Mouse (Mus musculus) right cerebral cortex, adult 18-20 months (tissue): ENCODE results near the gene Zfp119a.

Experiments used
- DNase-seq: peaks from one replicate; pipeline ENCODE4 v3.0.0; 2022; ENCODE audit warnings: mixed read lengths

Zfp119a gene

DNA sequence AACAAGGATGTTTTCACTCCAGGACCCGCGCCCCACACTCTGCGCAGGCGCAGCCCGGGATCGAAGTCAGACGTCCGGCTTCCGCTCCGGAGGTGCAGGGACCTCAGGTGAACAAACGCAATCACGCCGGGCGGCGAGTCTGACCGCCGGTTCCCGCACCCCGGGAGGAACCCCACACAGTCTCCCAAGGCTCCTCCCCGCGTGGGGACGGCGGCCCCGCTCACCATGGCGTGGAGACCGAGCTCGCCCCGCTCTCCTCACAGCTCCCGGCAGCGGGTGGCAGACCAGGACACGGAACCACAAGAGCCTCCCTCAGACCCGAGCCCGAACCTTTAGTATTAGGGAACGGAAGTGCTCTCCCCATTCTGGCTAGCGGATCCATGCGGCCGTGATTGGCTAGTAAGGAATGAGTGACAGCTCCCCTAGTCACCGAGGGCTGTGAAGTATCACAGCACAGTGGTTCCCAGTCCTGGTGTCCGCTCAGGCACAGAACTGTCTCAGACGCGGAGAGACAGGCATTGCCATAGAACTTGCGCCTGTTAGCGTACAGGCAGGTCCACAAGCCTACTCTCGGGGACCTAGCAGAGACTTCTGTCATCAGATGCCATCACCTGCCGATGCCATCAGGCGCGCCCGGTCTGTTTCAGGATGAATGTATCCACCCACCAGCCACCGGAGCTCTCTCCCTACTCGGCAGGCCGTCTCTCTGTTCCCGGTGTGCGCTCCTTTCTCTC is at the start of gene Zfp119a:
Gene Zfp119a (minus strand): TSS at position 295 of the 734 bp plus-strand sequence.
- DNase-seq, result peak; percentile 88

- DNase-seq, result no peak
Observed at GRCm38 (mm10) chr17:55906669-55907068, 27.9 kb upstream of the Zfp119a start.

GRCm38 (mm10) chr17:55904131-55904530 is 25.4 kb upstream of the Zfp119a start:
- no peak for DNase-seq

- no peak for DNase-seq
Observed at GRCm38 (mm10) chr17:55903687-55904086, 25.0 kb upstream of the Zfp119a start.

DNA sequence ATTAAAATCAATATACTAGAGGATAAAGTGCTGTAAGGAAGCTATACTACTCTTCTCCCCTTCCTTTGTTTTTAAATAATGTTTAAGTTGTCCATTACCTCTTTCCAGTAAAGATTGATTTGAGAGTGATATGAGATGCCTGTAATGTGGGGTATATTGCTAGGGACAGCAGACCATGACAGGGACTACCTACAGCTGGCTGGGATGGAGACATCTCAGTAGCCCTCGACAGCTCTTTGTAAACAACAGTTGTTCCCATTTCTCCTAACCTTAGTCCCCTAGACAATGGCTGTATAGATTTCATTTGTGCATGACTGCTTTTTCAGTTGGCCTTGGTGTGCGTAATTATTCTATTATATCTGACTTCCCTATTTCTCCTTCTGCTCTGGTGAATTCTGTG is 24.4 kb upstream of the Zfp119a start:
- DNase-seq, result no peak

DNA sequence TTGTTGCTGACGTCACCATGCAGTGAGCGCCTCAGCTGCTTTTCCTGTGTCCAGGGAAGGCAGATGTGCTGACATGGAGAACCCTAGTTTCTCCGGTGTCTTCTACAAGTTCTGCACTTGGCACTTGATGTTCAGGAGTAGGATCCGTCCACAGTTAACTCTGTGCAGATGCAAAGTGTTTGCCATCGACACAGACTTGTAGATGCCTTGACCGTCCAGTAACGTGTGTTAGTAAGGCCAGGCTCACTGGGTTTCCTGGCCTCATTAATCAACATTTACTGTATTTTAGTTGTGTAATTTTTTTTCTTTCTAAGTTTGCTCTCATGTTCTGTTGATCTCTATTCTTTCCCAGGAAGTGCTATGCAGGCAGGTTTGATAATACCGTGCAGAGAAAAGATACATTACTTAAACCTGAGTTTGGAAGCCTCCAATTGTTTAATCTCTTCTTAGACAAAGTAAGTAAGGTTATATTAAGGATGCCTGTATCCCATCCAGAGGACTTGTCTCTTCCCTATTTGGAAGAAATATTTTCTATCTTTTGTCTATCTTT is 13.8 kb upstream of the Zfp119a start:
- peak; percentile 17 for DNase-seq

DNA sequence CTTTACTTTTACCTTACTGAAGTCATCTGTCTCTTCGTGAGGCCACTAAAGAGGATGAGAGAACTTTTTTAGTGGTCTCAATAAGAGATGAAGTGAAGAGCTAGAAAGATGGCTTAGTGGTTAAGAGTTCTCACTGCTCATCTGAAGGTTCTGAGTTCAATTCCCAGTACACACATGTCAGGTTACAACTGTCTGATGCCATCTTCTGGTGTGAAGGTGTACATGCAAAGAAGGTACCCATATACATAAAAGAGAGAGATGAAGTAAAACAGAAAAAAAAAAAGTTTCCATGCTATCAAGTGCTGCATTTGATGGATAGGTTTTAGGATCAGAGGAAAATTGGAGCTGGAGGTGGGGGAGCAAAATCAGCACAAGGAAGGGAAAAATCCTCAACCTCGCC is 6.2 kb upstream of the Zfp119a start:
- no peak for DNase-seq

DNA sequence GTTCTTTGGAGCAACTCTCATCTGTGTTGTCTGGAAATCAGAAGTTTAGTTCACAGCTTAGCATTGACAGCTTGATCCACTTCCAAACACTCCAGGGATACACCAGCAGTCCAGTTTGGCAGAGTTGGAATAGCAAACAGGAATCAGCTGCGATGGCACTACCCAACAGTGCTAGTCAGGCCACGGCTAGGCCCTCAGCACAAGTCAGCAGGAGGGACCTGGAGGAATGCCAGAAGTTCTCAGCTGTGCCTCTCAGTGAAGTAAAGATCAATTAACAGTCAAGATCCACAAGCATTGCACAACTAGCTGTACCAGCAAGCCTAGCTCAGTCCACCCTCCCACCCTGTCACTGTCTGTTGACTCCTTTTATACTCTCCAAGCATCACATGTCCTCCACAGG is 4.9 kb upstream of the Zfp119a start:
- DNase-seq, result no peak

GRCm38 (mm10) chr17:55878282-55878635 is 471 bp downstream of the Zfp119a start:
- DNase-seq, result peak; percentile 8

DNA sequence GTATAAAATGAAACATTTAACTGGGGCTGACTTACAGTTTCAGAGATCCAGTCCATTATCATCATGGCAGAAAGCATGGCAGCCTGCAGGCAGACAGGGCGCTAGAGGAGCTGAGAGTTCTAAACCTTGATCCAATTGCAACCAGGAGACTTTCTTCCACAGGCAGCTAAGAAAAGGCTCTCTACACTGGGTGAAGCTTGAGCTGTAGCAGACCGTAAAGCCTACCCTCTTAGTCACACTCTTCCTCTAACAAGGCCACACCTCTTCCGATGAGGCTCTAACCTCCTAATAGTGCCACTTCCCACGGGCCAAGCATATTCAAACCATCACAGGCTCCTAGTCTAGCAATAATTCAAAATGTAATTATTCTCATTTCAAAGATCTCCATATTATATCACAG is 1.5 kb downstream of the Zfp119a start:
- DNase-seq, result no peak

DNA sequence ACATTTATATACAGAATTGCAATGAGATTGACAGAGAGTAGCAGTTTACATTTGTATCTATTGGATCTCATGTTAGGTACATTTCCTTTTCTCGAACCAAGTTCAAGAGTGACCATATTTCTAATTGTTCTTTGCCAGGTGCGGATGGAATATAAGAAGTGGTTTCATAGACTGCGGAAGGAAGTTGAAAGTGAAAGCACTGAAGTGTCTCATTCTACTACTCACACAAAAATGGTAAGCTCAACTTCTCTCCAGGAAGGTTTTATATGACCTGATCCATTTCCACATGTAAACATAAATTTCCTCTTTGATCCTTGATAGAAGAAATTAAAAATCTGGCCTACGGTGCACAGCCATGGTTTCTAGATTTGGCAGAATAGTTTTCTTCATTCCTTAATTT is 35.7 kb downstream of the Zfp119a start:
- no peak for DNase-seq

DNA sequence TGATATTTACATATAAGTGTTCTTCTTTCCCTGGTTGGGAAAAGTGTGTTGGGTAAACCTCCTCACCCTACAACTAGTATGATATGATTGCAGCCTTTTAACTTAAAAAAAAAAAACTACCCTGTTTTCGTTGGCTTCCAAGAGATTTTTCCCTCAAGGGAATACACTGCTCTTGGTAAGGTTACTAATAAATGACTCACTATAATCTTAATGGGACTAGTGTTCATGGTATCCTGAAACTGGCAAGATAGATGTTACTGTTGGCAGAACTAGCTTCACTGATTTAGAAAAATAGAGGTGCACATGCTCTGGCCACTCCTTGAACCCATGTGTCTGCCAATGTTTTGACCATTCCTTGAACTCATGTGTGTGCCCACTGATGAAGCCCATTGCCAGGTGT is 57.2 kb downstream of the Zfp119a start:
- no peak for DNase-seq

DNA sequence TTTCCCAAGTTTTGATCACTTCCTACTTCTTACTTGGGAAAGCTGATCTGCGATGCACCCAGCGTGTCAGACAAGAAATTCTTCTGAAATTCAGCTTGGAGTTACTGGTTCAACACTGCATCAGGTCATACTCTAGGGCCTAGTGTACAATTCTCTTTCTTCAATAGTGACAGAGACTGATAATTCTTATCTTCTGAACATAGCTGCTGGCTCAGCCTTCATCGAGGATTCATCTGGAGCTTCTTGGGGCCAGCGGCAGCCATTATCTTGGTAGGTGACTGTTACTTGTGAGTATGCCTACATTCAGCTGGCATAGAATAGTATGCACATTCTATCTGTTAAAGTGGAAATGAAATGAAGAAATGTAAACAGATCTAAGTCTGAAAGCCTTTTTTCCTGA is 61.9 kb downstream of the Zfp119a start:
- no peak for DNase-seq
